Mouse (Mus musculus) CH12.LX (cell line): ENCODE measurements around the gene Ubald2. TPM values are rescaled to one million over a fixed set of nuclear protein-coding genes. Genes with fewer than 3 reads are reported as not detected.
A peak's percentile ranks its signal among the peaks of the same experiment; 100 is the strongest.

Experiments
- DNase-seq: peaks from one replicate; pipeline ENCODE4 v3.0.0-alpha.2; 2013; ENCODE audit errors: extremely low read depth
- H3K27ac ChIP-seq: 2 replicates; pipeline ENCODE4 v1.5.1; 2012; ENCODE audit warnings: low read depth, mild to moderate bottlenecking, control low read depth, moderate library complexity; ENCODE audit not compliant: insufficient read depth
- H3K27me3 ChIP-seq: replicated peaks from 2 replicates; pipeline ENCODE3; 2012; ENCODE audit warnings: inconsistent platforms
- H3K36me3 ChIP-seq, 2 experiments: replicated peaks in 1 of 2; 2 replicates each; pipeline versions ENCODE3 to v1.6.1; 2012; ENCODE audit warnings: inconsistent platforms in 1 of 2, low read length in 1 of 2, mild to moderate bottlenecking in 1 of 2, mixed read lengths in 1 of 2, moderate library complexity in 1 of 2; ENCODE audit not compliant: control insufficient read depth in 1 of 2, insufficient read depth in 1 of 2
- H3K4me1 ChIP-seq, 2 experiments: 2 replicates each; pipeline ENCODE4 v1.6.1; 2012; ENCODE audit warnings: inconsistent platforms in 1 of 2, moderate library complexity in 1 of 2; ENCODE audit not compliant: insufficient read depth in 2 of 2, control insufficient read depth in 1 of 2
- H3K4me2 ChIP-seq: 2 replicates; pipeline ENCODE4 v1.6.1; 2012; ENCODE audit warnings: low read depth, mild to moderate bottlenecking, control low read depth; ENCODE audit not compliant: poor library complexity, insufficient read depth, severe bottlenecking
- H3K4me3 ChIP-seq, 3 experiments: fragments of 150-350 bp in 1 of 3; sonication (generic) in 1 of 3; replicated peaks in 1 of 3; 2 replicates each; pipeline versions ENCODE3 to v1.5.1; 2011 to 2012; ENCODE audit warnings: low read depth in 2 of 3, low read length in 2 of 3, mild to moderate bottlenecking in 2 of 3, moderate library complexity in 2 of 3, control low read depth in 1 of 3, improper control_type of control experiment in 1 of 3, inconsistent platforms in 1 of 3, mixed read lengths in 1 of 3; ENCODE audit not compliant: poor library complexity in 1 of 3
- H3K79me2 ChIP-seq: replicated peaks from 2 replicates; pipeline ENCODE4 v1.6.1; 2012; ENCODE audit warnings: mild to moderate bottlenecking, moderate library complexity; ENCODE audit not compliant: control insufficient read depth, poor library complexity, insufficient read depth, severe bottlenecking; ENCODE audit errors: extremely low read depth
- H3K9ac ChIP-seq: 2 replicates; pipeline ENCODE4 v1.6.1; 2012; ENCODE audit warnings: low read depth, mild to moderate bottlenecking, control low read depth, moderate library complexity; ENCODE audit not compliant: insufficient read depth
- H3K9me3 ChIP-seq: replicated peaks from 2 replicates; pipeline ENCODE3; 2012; ENCODE audit warnings: low read length, inconsistent platforms, mixed read lengths
- BHLHE40 ChIP-seq: IDR thresholded peaks from 2 replicates; pipeline ENCODE4 v1.6.1; 2011; ENCODE audit warnings: mild to moderate bottlenecking, low read depth, low read length, improper control_type of control experiment
- CHD2 ChIP-seq: IDR thresholded peaks from 2 replicates; pipeline ENCODE4 v1.6.1; 2011; ENCODE audit warnings: low read length, improper control_type of control experiment
- E2F4 ChIP-seq: IDR thresholded peaks from 2 replicates; pipeline ENCODE4 v1.6.1; 2011; ENCODE audit warnings: low read depth, low read length, improper control_type of control experiment; ENCODE audit not compliant: insufficient replicate concordance
- ELF1 ChIP-seq: IDR thresholded peaks from 2 replicates; pipeline ENCODE4 v1.6.1; 2014; ENCODE audit warnings: low read depth, mild to moderate bottlenecking, inconsistent platforms, low read length, improper control_type of control experiment
- EP300 ChIP-seq: IDR thresholded peaks from 2 replicates; pipeline ENCODE4 v1.6.1; 2011; ENCODE audit warnings: low read length, improper control_type of control experiment
- ETS1 ChIP-seq: conservative IDR thresholded peaks from 2 replicates; pipeline ENCODE4 v1.6.1; 2012; ENCODE audit warnings: low read depth, mild to moderate bottlenecking, inconsistent platforms, low read length, improper control_type of control experiment, moderate library complexity
- GABPA ChIP-seq: IDR thresholded peaks from 2 replicates; pipeline ENCODE4 v1.6.1; 2012; ENCODE audit warnings: low read depth, low read length, improper control_type of control experiment, inconsistent platforms; ENCODE audit not compliant: insufficient replicate concordance
- IRF4 ChIP-seq: IDR thresholded peaks from 2 replicates; pipeline ENCODE4 v1.6.1; 2014; ENCODE audit warnings: low read depth, mild to moderate bottlenecking, inconsistent platforms, low read length, improper control_type of control experiment
- JUND ChIP-seq: conservative IDR thresholded peaks from 2 replicates; pipeline ENCODE4 v1.6.1; 2011; ENCODE audit warnings: low read depth, low read length, improper control_type of control experiment
- MEF2A ChIP-seq: IDR thresholded peaks from 2 replicates; pipeline ENCODE4 v1.6.1; 2014; ENCODE audit warnings: low read depth, mild to moderate bottlenecking, inconsistent platforms, low read length, improper control_type of control experiment, borderline replicate concordance
- MXI1 ChIP-seq: IDR thresholded peaks from 2 replicates; pipeline ENCODE4 v1.6.1; 2011; ENCODE audit warnings: mild to moderate bottlenecking, low read depth, low read length, improper control_type of control experiment
- MYC ChIP-seq: IDR thresholded peaks from 2 replicates; pipeline ENCODE4 v1.6.1; 2011; ENCODE audit warnings: low read depth, mild to moderate bottlenecking, improper control_type of control experiment, low read length
- RAD21 ChIP-seq: IDR thresholded peaks from 2 replicates; pipeline ENCODE4 v1.6.1; 2011; ENCODE audit warnings: low read depth, mild to moderate bottlenecking, low read length, improper control_type of control experiment, moderate library complexity
- RCOR1 ChIP-seq: conservative IDR thresholded peaks from 2 replicates; pipeline ENCODE4 v1.6.1; 2012; ENCODE audit warnings: low read depth, mild to moderate bottlenecking, inconsistent platforms, low read length, improper control_type of control experiment
- TCF12 ChIP-seq: IDR thresholded peaks from 2 replicates; pipeline ENCODE4 v1.6.1; 2014; ENCODE audit warnings: low read depth, mild to moderate bottlenecking, inconsistent platforms, low read length, improper control_type of control experiment
- UBTF ChIP-seq: IDR thresholded peaks from 2 replicates; pipeline ENCODE4 v1.6.1; 2012; ENCODE audit warnings: low read depth, mild to moderate bottlenecking, inconsistent platforms, low read length, improper control_type of control experiment, moderate library complexity
- USF1 ChIP-seq: IDR thresholded peaks from 2 replicates; pipeline ENCODE4 v1.6.1; 2014; ENCODE audit warnings: low read depth, mild to moderate bottlenecking, inconsistent platforms, low read length, improper control_type of control experiment
- ZKSCAN1 ChIP-seq: IDR thresholded peaks from 2 replicates; pipeline ENCODE4 v1.6.1; 2012; ENCODE audit warnings: low read depth, inconsistent platforms, low read length, improper control_type of control experiment, borderline replicate concordance
- ZMIZ1 ChIP-seq: IDR thresholded peaks from 2 replicates; pipeline ENCODE4 v1.6.1; 2012; ENCODE audit warnings: low read depth, mild to moderate bottlenecking, inconsistent platforms, low read length, improper control_type of control experiment
- ZNF384 ChIP-seq: IDR thresholded peaks from 2 replicates; pipeline ENCODE4 v1.6.1; 2012; ENCODE audit warnings: low read depth, low read length, improper control_type of control experiment, inconsistent platforms
- dilution Hi-C: fragments of 300-500 bp; cut with MboI; formaldehyde crosslinking; loops from 2 replicates; pipeline ENCODE4 v1.14.3; 2020; ENCODE audit warnings: low sequenced_read_pairs; ENCODE audit not compliant: extremely low pct_unique_long_range_greater_than_20kb, extremely low pct_ligation_motif_present
- in situ Hi-C: fragments of 300-500 bp; cut with MboI; formaldehyde crosslinking; loops from 3 replicates; pipeline ENCODE4 v1.14.3; 2019; ENCODE audit warnings: low sequenced_read_pairs, low pct_ligation_motif_present, low pct_unique_long_range_greater_than_20kb, mixed read lengths
- polyA plus RNA-seq: library from polyadenylated mRNA; unstranded; fragments of >175 nt; gene quantifications from 2 replicates; pipeline ENCODE4 v1.2.1, GENCODE M21; 2012; ENCODE audit warnings: low read depth; ENCODE audit not compliant: insufficient read length
- total RNA-seq, 2 experiments: library from RNA; depleted of rRNA; stranded (reverse); fragments of 300-350 nt in 1 of 2; fragments of >200 nt in 1 of 2; gene quantifications; 2 replicates each; pipeline ENCODE4 v1.2.3; 2012 to 2014

Gene Ubald2
- total and polyA plus RNA-seq, 3 experiments, result 228 to 436 (median 336) TPM

DNA sequence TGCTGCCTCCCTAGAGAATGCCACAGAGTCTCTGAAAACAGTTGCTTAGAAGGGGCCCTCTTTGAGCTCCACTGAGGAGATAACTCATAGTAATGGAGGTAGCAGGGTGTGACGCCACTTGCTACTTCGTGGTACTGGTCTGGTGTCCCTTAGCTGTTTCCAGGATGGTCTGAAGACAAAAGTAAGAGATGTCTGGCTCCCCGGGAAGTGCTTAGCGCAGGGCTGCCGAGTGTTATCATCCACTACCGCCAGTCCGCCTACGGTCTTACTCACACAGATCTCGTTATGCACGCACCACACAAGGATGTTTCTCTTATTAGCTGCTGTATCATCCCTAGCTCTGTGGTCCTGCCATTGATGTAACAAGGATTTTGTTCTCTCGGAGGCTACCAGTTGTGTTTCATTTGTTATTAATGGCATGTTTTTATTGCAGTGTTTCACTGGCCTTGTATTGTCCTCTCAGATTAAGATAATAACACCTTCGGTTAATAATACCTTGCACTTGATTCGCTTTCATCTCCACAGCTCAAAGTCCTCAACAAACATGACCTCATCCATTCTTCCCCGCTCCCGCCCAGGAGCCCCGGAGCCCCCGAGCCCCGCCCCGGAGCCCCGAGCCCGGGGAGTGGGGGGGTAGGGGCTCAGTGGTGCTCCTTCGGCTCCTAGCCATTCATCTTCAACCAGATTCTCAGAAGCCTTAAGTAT, 3.0 kb upstream of the Ubald2 start:
- H3K27me3 ChIP-seq, result no peaks in the 10 kb centered on the region
- in situ Hi-C loops, result no loop called here
- H3K4me3 ChIP-seq, result no peak overlapping the region
- dilution Hi-C loops, result no loop called here
- TF ChIP-seq CHD2, result no peak
- no peak for TF ChIP-seq ZMIZ1
- TF ChIP-seq ZKSCAN1, result no peak
- TF ChIP-seq MEF2A, result no peak
- TF ChIP-seq UBTF, result no peak
- TF ChIP-seq RAD21, result no peak
- no peak for TF ChIP-seq ELF1
- no peak for TF ChIP-seq ETS1
- no peak for TF ChIP-seq MYC
- TF ChIP-seq RCOR1, result no peak
- no peak for TF ChIP-seq BHLHE40
- TF ChIP-seq MXI1, result no peak
- TF ChIP-seq JUND, result no peak
- TF ChIP-seq E2F4, result no peak
- TF ChIP-seq ZNF384, result no peak
- TF ChIP-seq GABPA, result no peak
- no peak for TF ChIP-seq IRF4
- DNase-seq, result no peak
- peaks cover 5 to 8% of the 10 kb centered on the region in 2 experiments for H3K36me3 ChIP-seq
- peaks cover 29 to 65% of the 10 kb centered on the region in 2 experiments for H3K4me1 ChIP-seq
- H3K4me2 ChIP-seq, result no peak overlapping the region
- H3K27ac ChIP-seq, result no peak overlapping the region; the same call in 1 of the 2 replicates
- H3K9ac ChIP-seq, result 0 out of 2 replicates have a peak overlapping the region, but pooled peaks have one; percentile 32
- peaks cover 17% of the 10 kb centered on the region for H3K79me2 ChIP-seq
- no peaks in the 10 kb centered on the region for H3K9me3 ChIP-seq

DNA sequence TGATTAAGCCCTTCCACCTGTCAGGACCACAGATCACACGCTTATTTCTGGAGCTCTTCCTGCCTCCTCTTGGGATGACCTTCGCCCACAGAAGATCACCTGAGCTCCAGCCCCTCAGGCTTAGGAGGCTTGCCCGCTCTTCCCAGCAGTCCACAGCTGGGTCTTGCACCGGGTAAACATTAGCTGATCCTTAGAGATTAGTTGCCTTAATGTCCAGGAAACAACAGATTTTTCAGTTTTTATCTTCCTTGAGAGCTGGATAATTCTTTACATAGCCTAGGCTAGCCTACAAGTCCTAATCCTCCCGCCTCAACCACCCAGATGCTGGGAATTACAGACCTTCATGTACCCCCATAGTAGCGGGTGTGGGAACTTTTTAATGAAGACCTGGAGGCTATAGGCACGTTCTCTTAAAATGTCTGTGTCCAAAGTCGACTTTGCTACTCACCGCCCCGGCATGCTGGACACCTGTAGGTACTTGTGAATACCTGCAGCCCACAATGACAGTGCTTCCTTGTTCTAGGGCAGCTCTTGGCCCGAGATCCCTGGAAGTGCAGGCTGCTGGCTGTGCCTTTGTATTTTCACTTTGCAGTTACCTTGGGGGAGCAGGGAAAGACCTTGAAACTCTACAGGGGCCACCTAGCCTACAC, 2.3 kb upstream of the Ubald2 start:
- in situ Hi-C loops, result no loop called here
- no peak for TF ChIP-seq BHLHE40
- TF ChIP-seq USF1, result no peak
- TF ChIP-seq TCF12, result no peak
- no peak for TF ChIP-seq RCOR1
- TF ChIP-seq E2F4, result no peak
- TF ChIP-seq EP300, result no peak
- no peak overlapping the region for H3K4me3 ChIP-seq

More for the DNA sequence above, 2.3 kb upstream of the Ubald2 start:
- DNase-seq, result no peak
- Histone ChIP-seq H3K79me2 (peaks cover 24% of the 10 kb centered on the region), H3K36me3 (peaks cover 7 to 13% of the 10 kb centered on the region in 2 experiments), H3K27ac (peak overlapping the region; percentile 53), H3K27me3 (no peaks in the 10 kb centered on the region), H3K9ac (no peak overlapping the region), H3K4me2 (no peak overlapping the region), H3K4me1 (peaks cover 29 to 72% of the 10 kb centered on the region in 2 experiments), H3K9me3 (no peaks in the 10 kb centered on the region)
- dilution Hi-C loops, result no loop called here
